Mouse (Mus musculus) stomach, postnatal 0 days (tissue): ENCODE measurements around the gene Krt222.

ENCODE experiments used
- CTCF ChIP-seq: IDR thresholded peaks from 2 replicates; pipeline ENCODE4 v1.5.1; 2016; ENCODE audit warnings: antibody characterized with exemption, low read depth, mild to moderate bottlenecking, moderate library complexity
- EP300 ChIP-seq: optimal IDR thresholded peaks from 2 replicates; pipeline ENCODE3; 2016; ENCODE audit warnings: antibody characterized with exemption

GRCm38 (mm10) chr11:99231049-99231816, 12.7 kb downstream of the Krt222 start:
- TF ChIP-seq EP300 (no peak), CTCF (no peak)
